Mouse (Mus musculus): Measurements from ENCODE around the gene Slc12a9.

DNA sequence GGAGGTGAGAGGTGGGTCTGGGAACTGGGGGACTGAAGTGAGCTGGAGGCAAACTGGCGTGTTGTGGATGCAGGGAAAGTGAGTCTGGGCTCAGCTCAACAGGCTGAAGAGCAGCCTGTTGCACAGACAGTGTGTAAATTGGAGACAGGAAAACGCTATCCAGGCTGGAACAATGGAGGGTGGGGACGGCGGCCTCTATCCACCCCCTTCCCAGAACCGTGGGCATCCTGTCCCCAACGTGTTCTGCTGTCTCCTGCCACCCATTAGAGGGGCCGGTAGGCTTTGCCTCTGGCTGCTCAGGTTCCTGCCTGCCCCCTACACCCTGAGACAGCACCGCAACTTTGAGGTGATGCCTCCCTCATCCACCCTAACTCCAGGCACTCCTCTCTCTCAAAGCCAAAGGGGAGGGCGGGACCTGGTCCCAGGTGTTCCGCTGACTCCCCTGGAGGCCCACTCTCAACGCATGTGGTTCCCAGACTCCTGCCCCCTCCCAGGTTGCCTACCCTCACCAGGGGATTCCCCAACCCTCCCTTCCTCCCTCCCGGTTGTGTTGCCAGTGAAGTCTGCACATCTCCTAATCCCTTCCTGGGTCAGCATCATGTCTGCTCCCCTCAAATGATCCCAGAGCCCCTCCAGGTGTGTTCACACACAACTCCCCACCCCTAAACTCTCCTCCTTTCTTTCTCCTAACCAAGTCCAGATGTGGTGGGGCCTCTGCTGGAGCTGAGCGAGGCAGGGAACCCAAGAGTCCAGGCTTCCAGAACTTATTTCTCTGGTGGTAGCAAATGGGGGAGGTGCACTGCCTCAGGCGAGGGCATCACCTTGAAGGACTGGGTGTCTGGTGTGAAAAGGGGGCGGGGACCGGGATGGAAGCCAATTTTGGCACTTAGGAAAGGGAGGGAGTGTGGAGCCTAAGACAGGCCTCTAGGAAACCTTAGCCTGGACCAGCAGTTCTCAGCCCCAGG, 18.9 kb upstream of the Slc12a9 start:
- TF ChIP-seq CTCF (IDR thresholded peaks at IDR 0.05; ENCODE audit: borderline replicate concordance, insufficient read depth, low read length) (no peak), POLR2A (IDR thresholded peaks at IDR 0.05; ENCODE audit: low read depth, low read length) (no peak)
